Mouse (Mus musculus) midbrain, postnatal 0 days (tissue): ENCODE results near the gene Wdsub1. TPM values are rescaled to one million over a fixed set of nuclear protein-coding genes. Genes with fewer than 3 reads are reported as not detected.
"Not testable (repeated sequence)": the region's sequence is repeated elsewhere in the genome, so short reads cannot be mapped to it uniquely, and the experiment has no call there.

Experiments used
- ATAC-seq: fragments of 200-750 bp; cut with Nextera tagmentation; 2 replicates; pipeline ENCODE4 v1.8.0; 2017; ENCODE audit warnings: moderate number of reproducible peaks, mild to moderate bottlenecking, moderate TSS enrichment, moderate library complexity; ENCODE audit not compliant: low FRiP score
- DNase-seq: peaks from one replicate; pipeline ENCODE4 v3.0.0-alpha.2; 2015; ENCODE audit warnings: low spot score
- H3K27ac ChIP-seq: fragments of 300-500 bp; sonication (generic); 2 replicates; pipeline ENCODE4 v1.5.1; 2014; ENCODE audit warnings: low read depth, mild to moderate bottlenecking, low read length, mixed read lengths
- H3K27me3 ChIP-seq: fragments of 300-500 bp; sonication (generic); 2 replicates; pipeline ENCODE4 v1.6.1; 2014; ENCODE audit warnings: low read length, control low read depth, mixed read lengths; ENCODE audit not compliant: insufficient read depth
- H3K36me3 ChIP-seq: fragments of 300-500 bp; sonication (generic); 2 replicates; pipeline ENCODE4 v1.6.1; 2014; ENCODE audit warnings: low read length, control low read depth, mixed read lengths; ENCODE audit not compliant: insufficient read depth
- H3K4me1 ChIP-seq: fragments of 300-500 bp; sonication (generic); 2 replicates; pipeline ENCODE4 v1.6.1; 2014; ENCODE audit warnings: mild to moderate bottlenecking, control low read depth, antibody characterized with exemption, low read length, mixed read lengths; ENCODE audit not compliant: insufficient read depth
- H3K4me2 ChIP-seq: fragments of 300-500 bp; sonication (generic); 2 replicates; pipeline ENCODE4 v1.6.1; 2014; ENCODE audit warnings: low read depth, mild to moderate bottlenecking, low read length, mixed read lengths; ENCODE audit not compliant: poor library complexity, severe bottlenecking
- H3K4me3 ChIP-seq: fragments of 300-500 bp; sonication (generic); 2 replicates; pipeline ENCODE4 v1.5.1; 2014; ENCODE audit warnings: low read depth, mild to moderate bottlenecking, low read length, moderate library complexity
- H3K9ac ChIP-seq: fragments of 300-500 bp; sonication (generic); replicated peaks from 2 replicates; pipeline ENCODE4 v1.6.1; 2014; ENCODE audit warnings: mild to moderate bottlenecking, low read length, moderate library complexity, mixed read lengths; ENCODE audit not compliant: poor library complexity, severe bottlenecking
- H3K9me3 ChIP-seq: fragments of 300-500 bp; sonication (generic); 2 replicates; pipeline ENCODE4 v1.6.1; 2016; ENCODE audit warnings: low read length, control low read depth
- CTCF ChIP-seq: IDR thresholded peaks from 2 replicates; pipeline ENCODE4 v1.5.1; 2016; ENCODE audit warnings: antibody characterized with exemption, mild to moderate bottlenecking
- WGBS: fragments of 180-500 bp; shearing (Covaris S2); extraction: QIAGEN DNeasy Blood & Tissue Kit; methylation state at CpG from one replicate; pipeline ENCODE4 v1.1.7; 2014; 5-methylcytosine and 5-hydroxymethylcytosine counted together
- polyA plus RNA-seq: library from polyadenylated mRNA; unstranded; fragments of >200 nt; fragmentation: Nextera tagmentation; extraction: Ambion mirVana; gene quantifications from 2 replicates; pipeline ENCODE4 v1.2.1, GENCODE M21; 2015
- total RNA-seq: library from RNA; depleted of rRNA; stranded (reverse); fragments of >200 nt; gene quantifications from 2 replicates; pipeline ENCODE4 v1.2.3, GENCODE M21; 2014

The Wdsub1 gene
- total and polyA plus RNA-seq, 2 experiments from 2014 or later = 23.6 to 67.0 TPM

DNA sequence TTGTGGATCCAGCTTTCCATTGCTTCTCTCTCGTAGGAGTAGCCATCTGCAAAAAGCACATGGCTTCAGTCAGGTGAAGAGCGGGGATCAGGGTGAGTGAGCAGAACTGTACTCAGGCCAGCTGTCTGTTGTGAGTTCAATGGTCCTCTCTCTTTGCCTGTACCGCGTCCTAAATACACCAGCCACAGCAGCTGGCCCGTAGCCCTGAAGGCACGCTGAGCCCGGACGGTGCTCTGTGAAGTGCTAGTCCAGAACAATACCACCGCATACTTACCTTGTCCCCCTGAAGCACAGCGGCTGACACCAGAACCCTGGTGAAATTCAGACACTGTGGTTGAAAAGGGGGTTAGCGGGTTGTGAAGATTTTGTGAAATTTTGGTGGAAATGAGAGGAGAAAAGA lies 29.5 kb downstream of the Wdsub1 start:
- ATAC-seq (no peak), DNase-seq (no peak)
- no peaks in the 10 kb centered on the region for H3K27me3 ChIP-seq
- TF ChIP-seq CTCF = no peak
- no peak overlapping the region for H3K27ac ChIP-seq
- WGBS = 80% methylated on average over 11 of the region's 11 CpGs
- H3K9me3 ChIP-seq = no peaks in the 10 kb centered on the region
- H3K4me3 ChIP-seq = no peak overlapping the region
- H3K4me1 ChIP-seq = no peaks in the 10 kb centered on the region
- H3K36me3 ChIP-seq = no peaks in the 10 kb centered on the region
- H3K9ac ChIP-seq = no peak overlapping the region
- H3K4me2 ChIP-seq = no peak overlapping the region

DNA sequence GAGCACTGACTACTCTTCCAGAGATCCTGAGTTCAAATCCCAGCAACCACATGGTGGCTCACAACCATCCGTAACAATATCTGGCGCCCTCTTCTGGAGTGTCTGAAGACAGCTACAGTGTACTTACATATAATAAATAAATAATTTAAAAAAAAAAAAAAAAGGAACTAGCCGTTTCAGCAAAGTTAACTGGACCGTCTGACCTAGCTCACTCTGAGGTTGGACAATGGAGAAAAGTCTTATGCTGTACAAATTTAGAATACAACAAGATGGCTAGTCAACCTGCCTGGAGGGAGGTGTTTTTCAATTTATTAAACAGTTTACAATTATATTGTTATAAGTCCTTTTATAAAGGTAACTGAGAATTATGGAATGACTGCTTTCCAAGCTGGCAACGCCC lies 30.5 kb downstream of the Wdsub1 start:
- not testable (repeated sequence) for DNase-seq, H3K9ac ChIP-seq, H3K4me1 ChIP-seq, H3K4me3 ChIP-seq, H3K36me3 ChIP-seq, H3K9me3 ChIP-seq, H3K27me3 ChIP-seq, ATAC-seq, H3K27ac ChIP-seq, H3K4me2 ChIP-seq
- WGBS = 84% methylated on average over 3 of the region's 5 CpGs

DNA sequence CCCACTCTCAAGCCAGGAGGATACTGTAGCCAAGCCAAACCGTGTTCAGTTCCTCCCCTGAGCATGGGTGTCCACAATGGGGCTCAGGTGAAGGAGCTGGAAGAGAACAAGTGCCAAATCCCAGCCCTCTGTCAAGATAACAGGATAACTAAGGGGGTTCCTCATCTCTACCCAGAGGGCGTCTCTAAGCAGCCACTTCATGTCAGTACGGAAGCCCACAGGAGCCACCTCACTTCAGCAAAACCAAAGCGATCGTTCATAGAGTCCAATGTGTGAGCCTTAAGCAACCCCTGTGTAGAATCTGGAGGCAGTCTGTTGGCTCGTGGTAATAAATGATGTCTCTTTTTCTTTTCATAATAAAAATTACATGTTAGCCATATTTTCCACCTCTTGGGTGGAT lies 38.5 kb downstream of the Wdsub1 start:
- Histone ChIP-seq H3K27ac (no peak overlapping the region), H3K4me2 (no peak overlapping the region), H3K4me1 (0 out of 2 replicates have a peak, but pooled peaks cover 5% of the 10 kb centered on the region), H3K9me3 (no peaks in the 10 kb centered on the region), H3K9ac (no peak overlapping the region), H3K36me3 (no peaks in the 10 kb centered on the region), H3K27me3 (no peaks in the 10 kb centered on the region), H3K4me3 (no peak overlapping the region)
- TF ChIP-seq CTCF = no peak
- 87% methylated on average over 6 of the region's 6 CpGs for WGBS
- DNase-seq = no peak
- ATAC-seq = no peak

DNA sequence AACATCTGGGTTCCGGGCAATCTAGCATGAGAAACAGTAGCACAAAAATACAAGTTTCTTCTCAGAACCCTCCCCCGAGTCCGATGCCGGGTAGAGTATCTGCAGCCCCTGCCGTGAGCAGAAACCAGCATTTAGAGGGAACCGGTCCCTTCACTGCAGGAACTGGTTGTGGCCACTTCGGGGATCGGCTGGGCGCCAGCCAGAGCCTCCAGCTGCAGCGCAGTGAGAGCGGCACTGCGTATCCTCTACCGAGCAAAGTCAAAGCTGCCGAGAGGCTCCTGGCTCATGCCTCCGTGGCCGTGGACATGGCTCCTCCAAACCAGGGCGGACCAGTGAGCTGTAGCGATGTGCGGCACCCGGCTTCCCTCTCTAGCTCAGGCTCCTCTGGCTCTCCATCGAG lies 39.2 kb downstream of the Wdsub1 start:
- no peak overlapping the region for H3K4me2 ChIP-seq
- no peaks in the 10 kb centered on the region for H3K27me3 ChIP-seq
- no peaks in the 10 kb centered on the region for H3K36me3 ChIP-seq
- DNase-seq (no peak), ATAC-seq (no peak)
- H3K4me1 ChIP-seq = 0 out of 2 replicates have a peak, but pooled peaks cover 5% of the 10 kb centered on the region
- 77% methylated on average over 21 of the region's 21 CpGs for WGBS
- TF ChIP-seq CTCF = no peak
- no peak overlapping the region for H3K9ac ChIP-seq
- no peak overlapping the region for H3K4me3 ChIP-seq
- H3K9me3 ChIP-seq = no peaks in the 10 kb centered on the region
- H3K27ac ChIP-seq = no peak overlapping the region

DNA sequence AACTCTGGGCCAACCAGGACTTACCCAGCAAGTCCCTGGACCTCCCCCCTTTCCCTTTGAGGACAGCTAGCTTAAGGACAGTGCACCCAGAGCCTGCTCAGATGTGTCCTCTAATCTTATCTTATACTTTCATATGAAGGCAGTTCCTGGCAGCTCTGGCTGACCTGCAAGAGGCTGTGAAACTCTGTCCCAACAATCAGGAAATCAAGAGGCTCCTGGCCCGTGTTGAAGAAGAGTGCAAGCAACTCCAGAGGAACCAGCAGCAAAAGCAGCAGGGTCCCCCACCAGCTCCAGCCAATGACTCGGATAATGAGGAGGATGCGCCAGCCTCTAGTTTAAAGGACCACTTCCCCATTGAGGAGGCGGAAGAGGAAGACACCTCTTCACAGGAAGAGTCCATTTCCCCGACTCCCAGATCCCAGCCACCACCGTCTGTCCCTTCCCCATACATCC lies 39.8 kb downstream of the Wdsub1 start:
- H3K4me2 ChIP-seq = no peak overlapping the region
- no peak overlapping the region for H3K9ac ChIP-seq
- ATAC-seq (no peak), DNase-seq (no peak)
- TF ChIP-seq CTCF = no peak
- H3K27me3 ChIP-seq = no peaks in the 10 kb centered on the region
- no peak overlapping the region for H3K27ac ChIP-seq
- H3K4me3 ChIP-seq = no peak overlapping the region
- H3K4me1 ChIP-seq = 0 out of 2 replicates have a peak, but pooled peaks cover 5% of the 10 kb centered on the region
- H3K36me3 ChIP-seq = peaks cover 1% of the 10 kb centered on the region; the same call in 1 of the 2 replicates
- 78% methylated on average over 6 of the region's 6 CpGs for WGBS
- no peaks in the 10 kb centered on the region for H3K9me3 ChIP-seq

DNA sequence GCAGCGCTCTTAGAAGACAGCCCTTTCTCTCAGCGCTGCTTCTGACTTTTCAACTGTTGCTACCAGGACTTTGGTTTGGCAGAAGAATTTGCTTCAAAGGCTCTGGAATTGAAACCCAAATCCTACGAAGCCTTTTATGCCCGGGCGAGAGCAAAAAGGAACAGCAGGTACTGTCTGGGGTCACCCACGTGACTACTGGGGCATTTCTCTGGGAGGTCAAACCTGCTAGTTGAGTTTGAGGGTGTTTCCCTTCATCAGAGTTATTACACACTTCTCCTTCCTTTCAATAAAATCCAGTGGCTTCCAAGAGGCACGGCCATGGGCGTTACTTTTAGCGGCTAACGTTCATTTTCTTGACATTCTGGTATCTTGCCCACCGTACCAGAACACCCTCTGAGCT lies 40.4 kb downstream of the Wdsub1 start:
- no peak overlapping the region for H3K27ac ChIP-seq
- H3K36me3 ChIP-seq = peaks cover 2% of the 10 kb centered on the region; the same call in 1 of the 2 replicates
- 75% methylated on average over 11 of the region's 11 CpGs for WGBS
- no peaks in the 10 kb centered on the region for H3K9me3 ChIP-seq
- H3K9ac ChIP-seq = no peak overlapping the region
- H3K4me3 ChIP-seq = no peak overlapping the region
- H3K4me1 ChIP-seq = 0 out of 2 replicates have a peak, but pooled peaks cover 5% of the 10 kb centered on the region
- no peak for TF ChIP-seq CTCF
- no peaks in the 10 kb centered on the region for H3K27me3 ChIP-seq
- ATAC-seq (no peak), DNase-seq (no peak)
- H3K4me2 ChIP-seq = no peak overlapping the region
